Mouse (Mus musculus): ENCODE measurements around the gene Herc3.

DNA sequence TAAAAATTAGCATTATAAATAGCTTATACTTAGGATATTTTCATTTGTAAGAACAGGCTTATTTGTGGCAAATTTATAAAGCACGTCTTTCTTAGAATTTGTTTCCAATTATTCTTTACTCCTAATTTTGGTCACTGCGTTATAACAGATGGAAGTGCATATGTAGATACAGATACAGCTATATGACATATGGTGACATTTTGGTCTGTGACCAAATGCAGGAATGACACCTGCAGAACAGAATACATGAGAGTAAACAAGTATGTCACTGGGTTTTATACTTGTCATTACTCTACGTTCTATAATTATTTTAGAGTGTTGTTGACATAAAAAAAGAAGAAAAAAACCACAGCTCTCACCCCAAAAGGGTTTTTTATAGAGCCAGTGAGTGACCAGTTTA, 67.8 kb downstream of the Herc3 start:
- TF ChIP-seq CTCF (IDR thresholded peaks at IDR 0.05; ENCODE audit: insufficient read depth, low read depth, low read length) (no peak), POLR2A (IDR thresholded peaks at IDR 0.05; ENCODE audit: insufficient read depth, low read depth, low read length) (no peak)
